ENCODE assay signal across 31 mouse cellular contexts in the genomic region with DNA sequence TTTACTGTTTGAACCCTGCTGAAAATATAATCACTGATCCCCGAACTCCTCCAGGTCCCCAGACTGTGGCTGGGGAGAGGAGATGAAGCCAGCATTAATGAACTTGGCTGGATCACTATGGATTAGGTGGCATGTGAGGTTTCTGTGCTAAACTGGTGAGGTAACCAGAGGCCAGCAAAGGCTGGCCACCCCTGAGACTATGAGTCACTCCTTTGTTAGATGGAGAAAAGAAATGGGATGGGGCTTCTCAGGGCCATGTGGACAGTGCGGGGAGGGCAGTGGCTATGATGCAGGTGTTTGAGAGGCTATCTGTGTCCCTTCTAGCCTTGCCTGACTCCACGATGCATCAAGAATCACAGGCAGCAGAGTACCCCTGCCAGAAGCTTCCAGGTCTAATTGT. TPM values are rescaled to one million over a fixed set of nuclear protein-coding genes. Genes with fewer than 3 reads are reported as not detected.
A peak's percentile ranks its signal among the peaks of the same experiment; 100 is the strongest.
DNase-seq lines count a peak whose midpoint lies in the region; ATAC-seq and TF ChIP-seq lines count a peak whose summit lies in the region.
"Had no signal": no experiment of that assay in that cellular context is flagged by ENCODE, and none has a peak within 500 bp of the region (broad histone marks: within the 10 kb centered on the region; RNA-seq: fewer than 3 reads in every experiment).

No protein-coding gene starts in this region.

- no peak overlapping the region for H3K9ac ChIP-seq in forebrain, embryonic 16.5 days (replicated peaks; ENCODE audit: low read depth, low read length)
- no peak overlapping the region for H3K9ac ChIP-seq in forebrain, embryonic 13.5 days
- H3K9ac ChIP-seq in hindbrain, postnatal 0 days (replicated peaks; ENCODE audit: low read length) = no peak overlapping the region
- no peak overlapping the region for H3K9ac ChIP-seq in hindbrain, embryonic 13.5 days
- H3K9ac ChIP-seq in midbrain, embryonic 13.5 days (replicated peaks) = no peak overlapping the region
- H3K9ac ChIP-seq in midbrain, postnatal 0 days (replicated peaks; ENCODE audit: low read length, poor library complexity, severe bottlenecking) = no peak overlapping the region
- H3K9ac ChIP-seq: embryonic facial prominence, embryonic 13.5 days; forebrain, embryonic 12.5 days; heart, embryonic 13.5 days; hindbrain, embryonic 14.5 days had no signal

- no peaks in the 10 kb centered on the region for H3K27me3 ChIP-seq in forebrain, embryonic 16.5 days (replicated peaks; ENCODE audit: control insufficient read depth, insufficient read depth, low read length)
- peaks cover 7% of the 10 kb centered on the region; the same call in 1 of the 2 replicates for H3K27me3 ChIP-seq in forebrain, embryonic 13.5 days
- no peaks in the 10 kb centered on the region for H3K27me3 ChIP-seq in hindbrain, postnatal 0 days (ENCODE audit: insufficient read depth, low read length)
- peaks cover 13% of the 10 kb centered on the region; the same call in 1 of the 2 replicates for H3K27me3 ChIP-seq in hindbrain, embryonic 13.5 days
- 0 out of 2 replicates have a peak, but pooled peaks cover under 1% of the 10 kb centered on the region for H3K27me3 ChIP-seq in midbrain, embryonic 13.5 days
- H3K27me3 ChIP-seq in midbrain, postnatal 0 days (ENCODE audit: insufficient read depth, low read length) = no peaks in the 10 kb centered on the region; the same call in 1 of the 2 replicates
- H3K27me3 ChIP-seq: Patski had no signal

- WGBS in forebrain, embryonic 16.5 days = 41% methylated on average over 3 of the region's 3 CpGs
- WGBS in forebrain, embryonic 13.5 days = 58% methylated on average over 3 of the region's 3 CpGs
- 63% methylated on average over 3 of the region's 3 CpGs for WGBS in hindbrain, postnatal 0 days
- WGBS in hindbrain, embryonic 13.5 days = 67% methylated on average over 3 of the region's 3 CpGs
- WGBS in midbrain, embryonic 13.5 days = 68% methylated on average over 3 of the region's 3 CpGs
- 62% methylated on average over 3 of the region's 3 CpGs for WGBS in midbrain, postnatal 0 days

- H3K36me3 ChIP-seq in forebrain, embryonic 16.5 days (ENCODE audit: control insufficient read depth, insufficient read depth) = no peaks in the 10 kb centered on the region
- no peaks in the 10 kb centered on the region for H3K36me3 ChIP-seq in forebrain, embryonic 13.5 days (ENCODE audit: poor library complexity, severe bottlenecking)
- no peaks in the 10 kb centered on the region for H3K36me3 ChIP-seq in hindbrain, postnatal 0 days (ENCODE audit: insufficient read depth, low read length)
- H3K36me3 ChIP-seq in hindbrain, embryonic 13.5 days = no peaks in the 10 kb centered on the region
- no peaks in the 10 kb centered on the region for H3K36me3 ChIP-seq in midbrain, embryonic 13.5 days
- no peaks in the 10 kb centered on the region for H3K36me3 ChIP-seq in midbrain, postnatal 0 days (ENCODE audit: insufficient read depth, low read length)
- H3K36me3 ChIP-seq: embryonic facial prominence, embryonic 10.5 days; embryonic facial prominence, embryonic 13.5 days; forebrain, embryonic 12.5 days; heart, embryonic 10.5 days; heart, embryonic 13.5 days had no signal

- no peaks in the 10 kb centered on the region for H3K9me3 ChIP-seq in forebrain, embryonic 16.5 days (ENCODE audit: control insufficient read depth, low read length)
- no peaks in the 10 kb centered on the region for H3K9me3 ChIP-seq in forebrain, embryonic 13.5 days (replicated peaks)
- H3K9me3 ChIP-seq in hindbrain, postnatal 0 days (ENCODE audit: low read length) = no peaks in the 10 kb centered on the region
- no peaks in the 10 kb centered on the region for H3K9me3 ChIP-seq in hindbrain, embryonic 13.5 days
- no peaks in the 10 kb centered on the region for H3K9me3 ChIP-seq in midbrain, embryonic 13.5 days
- no peaks in the 10 kb centered on the region for H3K9me3 ChIP-seq in midbrain, postnatal 0 days (ENCODE audit: low read length)
- H3K9me3 ChIP-seq: embryonic facial prominence, embryonic 10.5 days; embryonic facial prominence, embryonic 13.5 days; forebrain, embryonic 12.5 days; heart, embryonic 10.5 days; heart, embryonic 13.5 days had no signal

- no peak overlapping the region for H3K4me3 ChIP-seq in forebrain, embryonic 16.5 days (replicated peaks; ENCODE audit: low read length)
- no peak overlapping the region for H3K4me3 ChIP-seq in forebrain, embryonic 13.5 days
- no peak overlapping the region for H3K4me3 ChIP-seq in hindbrain, postnatal 0 days (ENCODE audit: low read length)
- H3K4me3 ChIP-seq in hindbrain, embryonic 13.5 days = no peak overlapping the region
- H3K4me3 ChIP-seq in midbrain, embryonic 13.5 days (replicated peaks) = no peak overlapping the region
- H3K4me3 ChIP-seq in midbrain, postnatal 0 days (ENCODE audit: low read depth, low read length) = no peak overlapping the region
- H3K4me3 ChIP-seq: embryonic facial prominence, embryonic 10.5 days; embryonic facial prominence, embryonic 13.5 days; erythroblast, embryonic 14.5 days; forebrain, embryonic 12.5 days; heart, adult 2 months; heart, embryonic 10.5 days; heart, embryonic 13.5 days had no signal

- peak; percentile 32; the same call in 1 of the 2 replicates for ATAC-seq in forebrain, embryonic 16.5 days
- no peak for ATAC-seq in forebrain, embryonic 13.5 days
- ATAC-seq in hindbrain, postnatal 0 days = peak; percentile 39; the same call in 1 of the 2 replicates
- ATAC-seq in hindbrain, embryonic 13.5 days (ENCODE audit: low FRiP score) = no peak
- ATAC-seq in midbrain, embryonic 13.5 days = no peak
- ATAC-seq in midbrain, postnatal 0 days (ENCODE audit: low FRiP score) = no peak
- ATAC-seq: CD4-positive, CD25-positive, alpha-beta regulatory T cell, adult 4 months; intestine, postnatal 0 days; Patski had no signal

- H3K4me1 ChIP-seq in forebrain, embryonic 16.5 days (replicated peaks; ENCODE audit: control insufficient read depth, insufficient read depth, low read length) = peaks cover 12% of the 10 kb centered on the region
- peaks cover 30% of the 10 kb centered on the region for H3K4me1 ChIP-seq in forebrain, embryonic 13.5 days
- peaks cover 14% of the 10 kb centered on the region; the same call in 1 of the 2 replicates for H3K4me1 ChIP-seq in hindbrain, postnatal 0 days (ENCODE audit: insufficient read depth, low read length)
- H3K4me1 ChIP-seq in hindbrain, embryonic 13.5 days (replicated peaks) = peaks cover 29% of the 10 kb centered on the region
- H3K4me1 ChIP-seq in midbrain, embryonic 13.5 days (replicated peaks) = peaks cover 40% of the 10 kb centered on the region
- peaks cover 7% of the 10 kb centered on the region; the same call in 1 of the 2 replicates for H3K4me1 ChIP-seq in midbrain, postnatal 0 days (ENCODE audit: insufficient read depth, low read length)

- no peak for TF ChIP-seq CTCF in hindbrain, postnatal 0 days (IDR thresholded peaks at IDR 0.05; ENCODE audit: low read depth)
- no peak for TF ChIP-seq CTCF in midbrain, postnatal 0 days (IDR thresholded peaks at IDR 0.05)

- DNase-seq in hindbrain, postnatal 0 days (ENCODE audit: low spot score) = no peak
- no peak for DNase-seq in midbrain, postnatal 0 days (ENCODE audit: low spot score)
- DNase-seq in embryo, embryonic 10 days (ENCODE audit: low spot score) = no peak
- DNase-seq: adrenal gland, postnatal 10 days; adrenal gland, postnatal 36 days; cerebellum, adult 8-10 months; embryo, embryonic 11 days; gastrocnemius, postnatal 10 days; gastrocnemius, postnatal 36 days; heart, adult 2 months; heart, postnatal 14 days; heart, postnatal 4 days; kidney, adult 2 months had no signal

- no peak overlapping the region for H3K4me2 ChIP-seq in forebrain, embryonic 16.5 days (ENCODE audit: low read length)
- H3K4me2 ChIP-seq in forebrain, embryonic 13.5 days = no peak overlapping the region
- no peak overlapping the region for H3K4me2 ChIP-seq in hindbrain, postnatal 0 days (ENCODE audit: low read depth, low read length)
- H3K4me2 ChIP-seq in hindbrain, embryonic 13.5 days = no peak overlapping the region
- no peak overlapping the region for H3K4me2 ChIP-seq in midbrain, embryonic 13.5 days (replicated peaks)
- no peak overlapping the region for H3K4me2 ChIP-seq in midbrain, postnatal 0 days (ENCODE audit: low read depth, low read length, poor library complexity, severe bottlenecking)
- H3K4me2 ChIP-seq: embryonic facial prominence, embryonic 13.5 days; forebrain, embryonic 12.5 days; heart, embryonic 13.5 days; hindbrain, embryonic 14.5 days had no signal

- H3K27ac ChIP-seq in forebrain, embryonic 16.5 days (ENCODE audit: low read length) = no peak overlapping the region
- no peak overlapping the region for H3K27ac ChIP-seq in forebrain, embryonic 13.5 days
- no peak overlapping the region for H3K27ac ChIP-seq in hindbrain, postnatal 0 days
- H3K27ac ChIP-seq in hindbrain, embryonic 13.5 days = no peak overlapping the region
- 0 out of 2 replicates have a peak overlapping the region, but pooled peaks have one; percentile 9 for H3K27ac ChIP-seq in midbrain, embryonic 13.5 days
- H3K27ac ChIP-seq in midbrain, postnatal 0 days (ENCODE audit: low read depth, low read length) = no peak overlapping the region
- H3K27ac ChIP-seq: embryonic facial prominence, embryonic 10.5 days; embryonic facial prominence, embryonic 13.5 days; forebrain, embryonic 12.5 days; heart, adult 2 months; heart, embryonic 10.5 days; heart, embryonic 13.5 days; hindbrain, embryonic 14.5 days had no signal

RNA-seq across cellular contexts. Expression of a gene that starts 6.8 kb away (rescaled TPM):
- polyA plus RNA-seq in forebrain, embryonic 16.5 days (2015; fragmentation: Nextera tagmentation; extraction: Ambion mirVana) = 6.6 and 11.3 TPM in 2 replicates
- 4.7 and 6.9 TPM in 2 replicates for polyA plus RNA-seq in forebrain, embryonic 13.5 days (2015; fragmentation: Nextera tagmentation; extraction: Ambion mirVana)
- 25.1 and 33.8 TPM in 2 replicates for total RNA-seq in hindbrain, postnatal 0 days (2014; rRNA removed)
- 8.9 and 9.8 TPM in 2 replicates for polyA plus RNA-seq in hindbrain, postnatal 0 days (2015; fragmentation: Nextera tagmentation; extraction: Ambion mirVana)
- polyA plus RNA-seq in hindbrain, embryonic 13.5 days (2015; fragmentation: Nextera tagmentation; extraction: Ambion mirVana) = 9.8 and 10.4 TPM in 2 replicates
- 9.4 and 10.6 TPM in 2 replicates for polyA plus RNA-seq in midbrain, embryonic 13.5 days (2015; fragmentation: Nextera tagmentation; extraction: Ambion mirVana)
- total RNA-seq in midbrain, postnatal 0 days (2014; rRNA removed) = 26.4 and 28.8 TPM in 2 replicates
- 11.7 and 13.2 TPM in 2 replicates for polyA plus RNA-seq in midbrain, postnatal 0 days (2015; fragmentation: Nextera tagmentation; extraction: Ambion mirVana)
- total RNA-seq: common myeloid progenitor, adult 5-6 weeks; granulocyte monocyte progenitor cell, adult 5-6 weeks; MEL had no signal
- polyA plus RNA-seq: C2C12; erythroblast, embryonic 14.5 days had no signal

Comparison
In these comparisons a context has a peak if more than half of its experiments do, and no peak if none do; other contexts are left out.
1. ATAC-seq: peak in forebrain, embryonic 16.5 days (single experiment) and hindbrain, postnatal 0 days (single experiment); none in forebrain, embryonic 13.5 days (single experiment), hindbrain, embryonic 13.5 days (single experiment), midbrain, embryonic 13.5 days (single experiment) and midbrain, postnatal 0 days (single experiment).